Mouse (Mus musculus) midbrain, postnatal 0 days (tissue): ENCODE results near the gene Necab2. TPM values are rescaled to one million over a fixed set of nuclear protein-coding genes. Genes with fewer than 3 reads are reported as not detected.
A peak's percentile ranks its signal among the peaks of the same experiment; 100 is the strongest.

Experiments used
- ATAC-seq: fragments of 200-750 bp; cut with Nextera tagmentation; 2 replicates; pipeline ENCODE4 v1.8.0; 2017; ENCODE audit warnings: moderate number of reproducible peaks, mild to moderate bottlenecking, moderate TSS enrichment, moderate library complexity; ENCODE audit not compliant: low FRiP score
- DNase-seq: peaks from one replicate; pipeline ENCODE4 v3.0.0-alpha.2; 2015; ENCODE audit warnings: low spot score
- H3K27ac ChIP-seq: fragments of 300-500 bp; sonication (generic); 2 replicates; pipeline ENCODE4 v1.5.1; 2014; ENCODE audit warnings: low read depth, mild to moderate bottlenecking, low read length, mixed read lengths
- H3K27me3 ChIP-seq: fragments of 300-500 bp; sonication (generic); 2 replicates; pipeline ENCODE4 v1.6.1; 2014; ENCODE audit warnings: low read length, control low read depth, mixed read lengths; ENCODE audit not compliant: insufficient read depth
- H3K36me3 ChIP-seq: fragments of 300-500 bp; sonication (generic); 2 replicates; pipeline ENCODE4 v1.6.1; 2014; ENCODE audit warnings: low read length, control low read depth, mixed read lengths; ENCODE audit not compliant: insufficient read depth
- H3K4me1 ChIP-seq: fragments of 300-500 bp; sonication (generic); 2 replicates; pipeline ENCODE4 v1.6.1; 2014; ENCODE audit warnings: mild to moderate bottlenecking, control low read depth, antibody characterized with exemption, low read length, mixed read lengths; ENCODE audit not compliant: insufficient read depth
- H3K4me2 ChIP-seq: fragments of 300-500 bp; sonication (generic); 2 replicates; pipeline ENCODE4 v1.6.1; 2014; ENCODE audit warnings: low read depth, mild to moderate bottlenecking, low read length, mixed read lengths; ENCODE audit not compliant: poor library complexity, severe bottlenecking
- H3K4me3 ChIP-seq: fragments of 300-500 bp; sonication (generic); 2 replicates; pipeline ENCODE4 v1.5.1; 2014; ENCODE audit warnings: low read depth, mild to moderate bottlenecking, low read length, moderate library complexity
- H3K9ac ChIP-seq: fragments of 300-500 bp; sonication (generic); replicated peaks from 2 replicates; pipeline ENCODE4 v1.6.1; 2014; ENCODE audit warnings: mild to moderate bottlenecking, low read length, moderate library complexity, mixed read lengths; ENCODE audit not compliant: poor library complexity, severe bottlenecking
- H3K9me3 ChIP-seq: fragments of 300-500 bp; sonication (generic); 2 replicates; pipeline ENCODE4 v1.6.1; 2016; ENCODE audit warnings: low read length, control low read depth
- CTCF ChIP-seq: IDR thresholded peaks from 2 replicates; pipeline ENCODE4 v1.5.1; 2016; ENCODE audit warnings: antibody characterized with exemption, mild to moderate bottlenecking
- WGBS: fragments of 180-500 bp; shearing (Covaris S2); extraction: QIAGEN DNeasy Blood & Tissue Kit; methylation state at CpG from one replicate; pipeline ENCODE4 v1.1.7; 2014; 5-methylcytosine and 5-hydroxymethylcytosine counted together
- polyA plus RNA-seq: library from polyadenylated mRNA; unstranded; fragments of >200 nt; fragmentation: Nextera tagmentation; extraction: Ambion mirVana; gene quantifications from 2 replicates; pipeline ENCODE4 v1.2.1, GENCODE M21; 2015
- total RNA-seq: library from RNA; depleted of rRNA; stranded (reverse); fragments of >200 nt; gene quantifications from 2 replicates; pipeline ENCODE4 v1.2.3, GENCODE M21; 2014

Necab2 gene
- total and polyA plus RNA-seq, 2 experiments from 2014 or later, result 76.6 to 119 TPM

DNA sequence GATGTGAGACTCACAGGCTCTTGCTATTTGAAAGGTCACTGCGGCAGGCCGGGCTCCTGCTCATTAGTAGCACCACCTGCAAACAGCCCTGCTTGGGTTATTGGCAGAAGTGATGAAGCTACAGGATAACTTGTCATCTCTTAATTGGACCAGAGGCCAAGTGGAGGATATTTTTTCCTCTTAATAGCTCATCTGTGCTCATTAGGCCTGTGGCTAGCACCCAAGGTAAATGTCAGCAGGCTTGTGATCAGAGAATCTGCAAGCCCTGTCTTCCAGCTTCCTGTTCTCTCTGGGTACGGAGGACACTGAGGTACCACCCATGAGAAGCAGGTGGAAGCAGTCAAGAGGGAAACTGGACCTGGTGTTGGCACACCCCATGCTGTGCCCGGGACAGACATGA is 4.6 kb downstream of the Necab2 start:
- DNase-seq (no peak), ATAC-seq (no peak)
- H3K4me1 ChIP-seq, result no peaks in the 10 kb centered on the region; the same call in none of the 2 replicates
- H3K4me3 ChIP-seq, result no peak overlapping the region
- TF ChIP-seq CTCF, result no peak
- H3K27me3 ChIP-seq, result no peaks in the 10 kb centered on the region
- H3K27ac ChIP-seq, result no peak overlapping the region
- H3K4me2 ChIP-seq, result no peak overlapping the region
- H3K9ac ChIP-seq, result no peak overlapping the region
- H3K36me3 ChIP-seq, result no peaks in the 10 kb centered on the region
- 86% methylated on average over 4 of the region's 4 CpGs for WGBS
- H3K9me3 ChIP-seq, result no peaks in the 10 kb centered on the region

DNA sequence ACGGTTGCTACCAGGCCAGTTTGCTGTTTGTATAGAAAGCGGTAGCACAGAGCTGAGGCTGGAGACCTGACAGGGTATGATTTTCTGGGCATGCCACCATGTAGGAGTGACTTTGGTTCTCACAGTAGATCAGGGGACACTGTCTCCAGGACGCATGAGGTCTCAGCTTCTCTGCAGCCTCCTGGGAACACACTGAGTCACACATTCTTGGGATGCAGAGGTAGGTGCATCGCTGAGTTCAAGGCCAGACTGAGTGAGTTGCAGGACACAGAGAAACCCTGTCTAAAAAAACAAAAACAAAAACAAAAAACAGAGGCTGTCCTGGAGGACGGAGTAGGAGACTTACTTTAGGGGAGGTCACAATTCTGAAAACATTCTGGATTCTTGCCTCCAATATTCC is 6.4 kb downstream of the Necab2 start:
- 90% methylated on average over 5 of the region's 5 CpGs for WGBS
- no peak overlapping the region for H3K4me2 ChIP-seq
- H3K9me3 ChIP-seq, result no peaks in the 10 kb centered on the region
- no peak overlapping the region for H3K27ac ChIP-seq
- H3K4me1 ChIP-seq, result no peaks in the 10 kb centered on the region; the same call in none of the 2 replicates
- H3K4me3 ChIP-seq, result no peak overlapping the region
- no peaks in the 10 kb centered on the region for H3K27me3 ChIP-seq
- no peak for TF ChIP-seq CTCF
- no peak for ATAC-seq
- DNase-seq, result no peak
- no peak overlapping the region for H3K9ac ChIP-seq
- H3K36me3 ChIP-seq, result no peaks in the 10 kb centered on the region

DNA sequence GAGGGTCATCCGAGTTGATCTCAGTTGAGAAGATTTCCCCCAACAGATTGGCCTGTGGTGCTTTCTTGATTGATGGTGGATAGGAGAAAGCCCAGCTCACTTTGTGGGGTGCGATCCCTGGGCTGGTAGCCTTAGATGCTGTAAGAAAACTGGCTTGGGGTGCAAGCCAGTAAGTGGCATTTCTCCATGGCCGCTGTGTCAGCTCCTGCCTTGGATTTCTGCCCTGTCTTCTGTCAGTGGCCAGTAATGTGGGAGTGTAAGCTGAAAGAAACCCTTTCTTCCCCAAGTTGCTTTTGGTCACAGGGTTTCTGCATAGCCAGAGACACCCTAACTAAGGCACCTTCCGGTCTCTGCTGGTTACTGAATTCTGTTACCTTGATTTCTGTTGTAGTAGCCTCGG is 9.5 kb downstream of the Necab2 start:
- ATAC-seq (no peak), DNase-seq (no peak)
- H3K36me3 ChIP-seq, result no peaks in the 10 kb centered on the region
- H3K4me2 ChIP-seq, result no peak overlapping the region
- no peaks in the 10 kb centered on the region for H3K27me3 ChIP-seq
- no peaks in the 10 kb centered on the region for H3K4me1 ChIP-seq
- WGBS, result 85% methylated on average over 5 of the region's 5 CpGs
- no peak overlapping the region for H3K4me3 ChIP-seq
- no peaks in the 10 kb centered on the region for H3K9me3 ChIP-seq
- no peak overlapping the region for H3K9ac ChIP-seq
- no peak for TF ChIP-seq CTCF
- H3K27ac ChIP-seq, result no peak overlapping the region

DNA sequence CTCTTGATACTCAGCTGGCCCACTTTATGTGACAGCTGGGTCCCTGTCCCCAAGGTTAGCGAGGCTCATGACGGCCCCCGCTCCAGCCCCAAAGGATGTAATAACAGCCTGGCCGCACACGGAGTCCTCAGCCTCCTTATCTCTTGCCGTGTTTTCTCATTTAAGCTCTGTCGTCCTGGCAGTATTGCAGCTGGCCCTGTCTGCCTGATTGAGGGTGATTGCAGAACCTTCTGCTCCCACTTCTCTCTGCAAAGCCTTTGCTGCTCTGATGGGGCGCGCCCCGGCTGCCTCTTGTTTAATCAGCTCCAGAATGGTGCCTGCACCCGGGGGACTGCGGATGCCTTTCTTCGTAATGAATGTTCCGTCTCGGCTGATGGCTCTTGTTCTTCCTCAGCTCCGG is 13.2 kb downstream of the Necab2 start:
- no peaks in the 10 kb centered on the region for H3K27me3 ChIP-seq
- H3K9me3 ChIP-seq, result no peaks in the 10 kb centered on the region
- TF ChIP-seq CTCF, result no peak
- peak; percentile 75 for DNase-seq
- no peaks in the 10 kb centered on the region for H3K4me1 ChIP-seq
- 19% methylated on average over 16 of the region's 16 CpGs for WGBS
- no peak overlapping the region for H3K9ac ChIP-seq
- ATAC-seq, result no peak
- H3K36me3 ChIP-seq, result no peaks in the 10 kb centered on the region
- no peak overlapping the region for H3K27ac ChIP-seq
- H3K4me3 ChIP-seq, result no peak overlapping the region
- H3K4me2 ChIP-seq, result no peak overlapping the region

DNA sequence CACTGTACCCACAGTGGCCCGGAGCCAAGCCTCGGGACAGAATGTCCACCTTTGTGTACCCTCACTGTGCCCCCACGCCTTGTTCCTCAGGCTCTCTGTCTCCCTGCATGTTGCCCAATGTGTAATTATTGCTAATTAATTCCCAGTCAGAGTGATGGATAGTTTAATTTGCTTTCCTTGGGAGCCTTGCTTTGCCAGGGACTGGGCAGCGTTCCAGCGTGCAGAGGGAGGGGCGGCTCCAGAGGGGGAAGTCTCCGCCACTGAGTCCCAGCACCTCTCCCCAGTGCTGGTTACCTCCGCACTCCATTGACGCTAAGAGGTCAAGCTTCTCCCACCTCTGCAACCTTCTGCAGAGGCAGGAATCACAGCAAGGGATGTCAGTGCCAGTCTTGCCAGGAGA is 14.8 kb downstream of the Necab2 start:
- no peak for TF ChIP-seq CTCF
- Histone ChIP-seq H3K9ac (no peak overlapping the region), H3K27me3 (no peaks in the 10 kb centered on the region), H3K4me2 (no peak overlapping the region), H3K27ac (no peak overlapping the region), H3K4me1 (peaks cover 13% of the 10 kb centered on the region; the same call in 1 of the 2 replicates), H3K36me3 (no peaks in the 10 kb centered on the region), H3K9me3 (no peaks in the 10 kb centered on the region), H3K4me3 (no peak overlapping the region)
- ATAC-seq (no peak), DNase-seq (peak; percentile 65)
- 59% methylated on average over 9 of the region's 9 CpGs for WGBS

DNA sequence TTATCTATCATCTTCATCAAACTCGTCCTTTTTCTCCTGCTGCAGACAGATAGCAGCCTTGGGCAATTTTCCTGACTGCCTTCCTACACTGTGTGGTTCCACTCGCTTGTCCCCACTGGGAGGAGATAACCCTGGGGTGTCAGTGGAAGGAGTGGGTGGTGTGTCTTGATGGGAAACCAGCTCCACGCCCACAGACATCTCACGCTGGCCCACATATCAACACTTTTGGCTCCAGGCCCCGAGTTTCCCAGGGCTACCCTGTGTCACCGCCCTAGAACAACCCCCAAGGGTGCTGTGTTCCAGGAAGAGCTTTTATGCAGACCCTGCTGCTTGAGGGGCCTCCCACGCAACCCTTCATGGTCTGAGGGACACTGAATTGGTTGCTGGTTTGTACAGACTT is 17.2 kb downstream of the Necab2 start:
- Histone ChIP-seq H3K9me3 (no peaks in the 10 kb centered on the region), H3K36me3 (no peaks in the 10 kb centered on the region), H3K27me3 (no peaks in the 10 kb centered on the region), H3K4me3 (no peak overlapping the region), H3K27ac (no peak overlapping the region), H3K4me1 (peaks cover 18% of the 10 kb centered on the region; the same call in 1 of the 2 replicates), H3K4me2 (no peak overlapping the region), H3K9ac (no peak overlapping the region)
- WGBS, result 32% methylated on average over 7 of the region's 7 CpGs
- TF ChIP-seq CTCF, result no peak
- DNase-seq (no peak), ATAC-seq (no peak)
